Mouse (Mus musculus): ENCODE results near the gene Ssxb5. TPM values are rescaled to one million over a fixed set of nuclear protein-coding genes. Genes with fewer than 3 reads are reported as not detected.
A peak's percentile ranks its signal among the peaks of the same experiment; 100 is the strongest.
"Not testable (repeated sequence)": the region's sequence is repeated elsewhere in the genome, so short reads cannot be mapped to it uniquely, and the experiment has no call there.

Gene Ssxb5
- total RNA-seq (2022) = not detected

DNA sequence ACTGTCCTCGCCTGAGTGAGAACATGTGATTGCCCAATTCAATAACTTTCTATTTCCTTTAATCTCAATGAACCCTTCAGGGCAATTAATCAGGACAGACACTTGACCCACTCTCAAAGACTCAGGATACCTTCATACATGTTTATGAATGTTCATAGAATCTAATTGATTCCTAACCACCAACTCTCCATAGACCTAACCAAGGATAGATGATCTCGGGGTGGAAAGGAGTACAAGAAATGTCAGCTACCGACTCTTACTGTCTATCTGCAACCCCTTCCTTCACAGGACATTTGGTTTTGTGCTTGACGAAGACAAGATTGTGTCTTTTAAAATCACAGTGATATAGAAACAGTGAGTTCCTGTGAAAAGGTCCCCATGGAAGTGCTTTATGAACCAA lies at the start of gene Ssxb5:
Gene Ssxb5 (plus strand): TSS at position 301 of the 400 bp plus-strand sequence.
- not testable (repeated sequence) for DNase-seq

- DNase-seq = peak; percentile 1
Measured at GRCm38 (mm10) chrX:8832043-8832442, 28.6 kb downstream of the Ssxb5 start.

GRCm38 (mm10) chrX:8843694-8844093 lies 40.2 kb downstream of the Ssxb5 start, which contains the start of gene Gm6592:
Gm6592 (plus strand) TSS chrX:8843994.
- no peak for DNase-seq

DNA sequence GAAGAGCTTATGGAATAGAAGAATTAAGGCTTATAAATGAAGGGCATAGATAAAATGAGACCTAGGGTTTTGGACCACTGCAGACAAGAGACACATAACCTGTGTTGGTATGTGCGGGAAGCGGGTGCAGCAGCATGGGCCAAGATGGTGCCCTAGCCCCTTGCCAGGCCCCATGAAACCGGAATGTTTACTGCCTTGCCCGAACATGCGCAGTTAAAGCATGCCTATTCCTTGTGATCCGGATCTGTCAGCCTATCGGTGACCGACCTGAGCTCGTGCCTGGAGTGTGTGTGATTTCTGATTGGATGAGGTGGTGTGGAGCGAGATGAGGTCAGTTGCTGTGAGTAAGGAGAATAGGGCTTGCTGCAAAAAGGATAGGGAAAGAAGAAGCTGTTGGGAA lies 49.0 kb downstream of the Ssxb5 start:
- DNase-seq = no peak

Other genes starting within 250 kb of the Ssxb5 start
- gene Ssxb3, start 211.9 kb upstream of the Ssxb5 start, total RNA-seq (2022) = not detected
- not detected for gene Ssxb8, start 112.8 kb upstream of the Ssxb5 start, total RNA-seq (2022)
- gene Ssx9, start 55.3 kb upstream of the Ssxb5 start, total RNA-seq (2022) = not detected
- not detected for gene Gm6592, start 40.3 kb downstream of the Ssxb5 start, total RNA-seq (2022)
- gene Gm5751, start 70.6 kb downstream of the Ssxb5 start, total RNA-seq (2022) = not detected
- 10 to 100 TPM; 11.7 to 13.7 (median 13.1) TPM for gene B630019K06Rik, start 88.7 kb downstream of the Ssxb5 start, total RNA-seq (2022)
- not detected for gene Fthl17b, start 159.3 kb downstream of the Ssxb5 start, total RNA-seq (2022)
- gene Fthl17c, start 172.9 kb downstream of the Ssxb5 start, total RNA-seq (2022) = not detected
- gene Fthl17d, start 183.1 kb downstream of the Ssxb5 start, total RNA-seq (2022) = not detected
- not detected for gene Fthl17e, start 229.8 kb downstream of the Ssxb5 start, total RNA-seq (2022)

All from adrenal gland, adult 8-10 months (tissue).